Mouse (Mus musculus) stomach, postnatal 0 days (tissue): ENCODE data around the gene Sez6l.

Experiments
- CTCF ChIP-seq: IDR thresholded peaks from 2 replicates; pipeline ENCODE4 v1.5.1; 2016; ENCODE audit warnings: antibody characterized with exemption, low read depth, mild to moderate bottlenecking, moderate library complexity
- EP300 ChIP-seq: optimal IDR thresholded peaks from 2 replicates; pipeline ENCODE3; 2016; ENCODE audit warnings: antibody characterized with exemption

- TF ChIP-seq EP300 (no peak), CTCF (no peak)
Measured at GRCm38 (mm10) chr5:112535868-112536267, 41.1 kb downstream of the Sez6l start.
